Mouse (Mus musculus): ENCODE results near the gene Whrn. TPM values are rescaled to one million over a fixed set of nuclear protein-coding genes. Genes with fewer than 3 reads are reported as not detected.

Whrn gene
- polyA plus RNA-seq, 1 experiment from 2014 or later = 4.7 TPM

DNA sequence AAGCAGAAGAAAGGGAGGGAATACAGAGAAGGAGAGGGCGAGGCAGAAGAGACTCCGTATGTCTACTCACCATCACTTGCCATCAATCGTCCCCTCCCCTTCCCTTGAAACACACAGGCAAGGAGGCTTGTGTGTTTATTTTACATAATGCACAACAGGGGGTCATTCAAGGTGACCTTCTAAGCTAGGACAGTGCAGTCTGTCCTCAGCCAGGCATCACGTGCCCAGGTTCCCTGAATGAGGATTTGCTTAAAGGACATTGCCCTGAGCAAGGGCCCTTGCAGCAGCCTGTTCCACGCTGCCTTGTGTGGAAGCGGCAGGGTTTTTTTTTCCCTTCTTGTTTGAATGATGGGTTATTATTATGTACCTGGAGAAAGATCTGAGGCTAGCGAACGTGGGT, 29.7 kb upstream of the Whrn start:
- Histone ChIP-seq H3K4me1 (ENCODE audit: control insufficient read depth, insufficient read depth, low read length) (no peaks in the 10 kb centered on the region), H3K9ac (ENCODE audit: low read depth, low read length) (no peak overlapping the region), H3K9me3 (replicated peaks; ENCODE audit: control insufficient read depth, low read length) (no peaks in the 10 kb centered on the region), H3K4me2 (no peak overlapping the region), H3K4me3 (ENCODE audit: low read depth, low read length) (no peak overlapping the region), H3K27me3 (ENCODE audit: control insufficient read depth, insufficient read depth, low read length) (no peaks in the 10 kb centered on the region), H3K27ac (ENCODE audit: low read depth, low read length) (no peak overlapping the region), H3K36me3 (ENCODE audit: control insufficient read depth, insufficient read depth, low read length) (no peaks in the 10 kb centered on the region)
- WGBS (ENCODE audit: insufficient replicate concordance) = 81% methylated on average over 8 of the region's 8 CpGs
- no peak for ATAC-seq (replicated peaks; ENCODE audit: insufficient number of reproducible peaks, low FRiP score, low TSS enrichment)

DNA sequence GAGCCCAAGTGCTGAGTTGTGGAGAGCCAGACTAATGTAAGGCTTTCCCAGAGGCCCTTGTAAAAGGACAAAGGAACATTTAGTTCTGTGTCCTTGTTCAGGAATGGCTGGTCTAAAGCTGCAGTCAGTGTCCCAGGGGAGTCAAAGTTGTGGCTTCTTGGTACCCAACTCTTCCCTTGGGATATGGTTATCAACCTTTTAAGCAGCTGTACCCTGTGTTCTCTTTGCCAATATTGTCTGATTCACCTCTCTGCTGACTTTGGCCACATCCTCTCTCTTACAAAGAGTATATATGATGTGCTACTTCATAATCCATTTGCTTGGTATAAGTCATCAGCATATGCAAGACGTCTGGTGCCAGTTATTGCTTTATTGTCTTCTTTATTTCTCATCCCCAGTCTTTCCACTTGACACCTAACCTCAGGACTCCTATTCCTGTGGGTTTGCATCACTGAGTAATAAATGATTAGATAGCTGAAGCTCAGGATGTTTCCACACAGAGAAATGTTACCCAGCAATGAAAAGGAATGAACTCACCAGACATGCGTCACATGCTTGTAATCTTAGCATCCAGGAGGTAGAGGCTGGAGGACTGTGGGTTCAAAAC, 26.1 kb upstream of the Whrn start:
- no peaks in the 10 kb centered on the region for H3K9me3 ChIP-seq (replicated peaks; ENCODE audit: control insufficient read depth, low read length)
- no peaks in the 10 kb centered on the region for H3K4me1 ChIP-seq (ENCODE audit: control insufficient read depth, insufficient read depth, low read length)
- 77% methylated on average over 2 of the region's 2 CpGs for WGBS (ENCODE audit: insufficient replicate concordance)
- no peak overlapping the region for H3K27ac ChIP-seq (ENCODE audit: low read depth, low read length)
- H3K27me3 ChIP-seq (ENCODE audit: control insufficient read depth, insufficient read depth, low read length) = no peaks in the 10 kb centered on the region
- no peaks in the 10 kb centered on the region for H3K36me3 ChIP-seq (ENCODE audit: control insufficient read depth, insufficient read depth, low read length)
- H3K9ac ChIP-seq (ENCODE audit: low read depth, low read length) = no peak overlapping the region
- H3K4me3 ChIP-seq (ENCODE audit: low read depth, low read length) = no peak overlapping the region
- H3K4me2 ChIP-seq = no peak overlapping the region
- no peak for ATAC-seq (replicated peaks; ENCODE audit: insufficient number of reproducible peaks, low FRiP score, low TSS enrichment)

DNA sequence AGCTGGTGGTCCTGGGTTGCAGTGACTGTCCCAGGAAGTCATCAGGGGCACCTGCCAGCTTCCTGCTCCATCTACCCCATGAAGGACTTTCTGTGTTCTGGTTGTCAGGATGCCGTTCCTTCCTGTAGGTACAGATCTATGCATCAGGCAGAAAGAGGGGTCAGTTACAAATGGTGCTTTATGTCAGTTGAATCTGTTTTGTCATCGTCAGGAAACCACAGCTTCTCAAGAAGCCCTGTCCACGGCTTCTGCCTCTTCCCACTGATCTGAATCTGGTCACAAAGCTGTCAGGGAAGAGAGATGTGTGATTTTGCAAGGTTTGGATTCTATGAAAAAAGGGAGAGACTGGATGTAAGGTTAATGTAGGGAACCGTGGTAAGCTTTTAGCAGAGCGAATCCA, 19.2 kb upstream of the Whrn start:
- no peak overlapping the region for H3K4me3 ChIP-seq (ENCODE audit: low read depth, low read length)
- ATAC-seq (replicated peaks; ENCODE audit: insufficient number of reproducible peaks, low FRiP score, low TSS enrichment) = no peak
- WGBS (ENCODE audit: insufficient replicate concordance) = 76% methylated on average over 5 of the region's 5 CpGs
- H3K9me3 ChIP-seq (replicated peaks; ENCODE audit: control insufficient read depth, low read length) = no peaks in the 10 kb centered on the region
- no peak overlapping the region for H3K27ac ChIP-seq (ENCODE audit: low read depth, low read length)
- H3K4me1 ChIP-seq (ENCODE audit: control insufficient read depth, insufficient read depth, low read length) = no peaks in the 10 kb centered on the region
- H3K36me3 ChIP-seq (ENCODE audit: control insufficient read depth, insufficient read depth, low read length) = no peaks in the 10 kb centered on the region
- H3K9ac ChIP-seq (ENCODE audit: low read depth, low read length) = no peak overlapping the region
- H3K4me2 ChIP-seq = no peak overlapping the region
- H3K27me3 ChIP-seq (ENCODE audit: control insufficient read depth, insufficient read depth, low read length) = 0 out of 2 replicates have a peak, but pooled peaks cover 5% of the 10 kb centered on the region

DNA sequence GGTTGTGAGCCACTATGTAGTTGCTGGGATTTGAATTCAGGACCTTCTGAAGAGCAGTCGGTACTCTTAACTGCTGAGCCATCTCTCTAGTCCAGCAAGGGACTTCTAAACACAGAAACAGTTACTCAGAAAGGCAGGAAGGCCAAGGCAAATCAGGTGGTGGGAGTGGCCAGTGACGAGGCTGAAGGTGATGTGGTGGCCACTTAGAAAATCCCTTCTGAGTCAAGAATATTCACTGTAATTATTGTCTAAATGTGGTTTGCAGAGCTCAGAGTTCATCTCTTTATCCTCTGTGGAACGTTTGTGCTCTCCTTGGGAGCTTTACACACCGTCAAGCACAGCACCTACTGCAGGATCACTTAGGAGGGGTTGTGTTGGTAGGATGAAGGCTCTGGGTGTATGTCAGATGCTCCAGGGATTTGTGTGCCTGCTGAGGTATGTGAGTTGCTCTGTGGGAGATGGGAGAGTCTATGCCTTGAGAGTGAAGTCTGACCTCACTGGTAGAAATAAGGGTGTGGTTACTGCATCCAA, 18.7 kb upstream of the Whrn start:
- Histone ChIP-seq H3K27ac (ENCODE audit: low read depth, low read length) (no peak overlapping the region), H3K4me1 (ENCODE audit: control insufficient read depth, insufficient read depth, low read length) (no peaks in the 10 kb centered on the region), H3K9ac (ENCODE audit: low read depth, low read length) (no peak overlapping the region), H3K27me3 (ENCODE audit: control insufficient read depth, insufficient read depth, low read length) (0 out of 2 replicates have a peak, but pooled peaks cover 5% of the 10 kb centered on the region), H3K36me3 (ENCODE audit: control insufficient read depth, insufficient read depth, low read length) (no peaks in the 10 kb centered on the region), H3K4me2 (no peak overlapping the region), H3K4me3 (ENCODE audit: low read depth, low read length) (no peak overlapping the region), H3K9me3 (replicated peaks; ENCODE audit: control insufficient read depth, low read length) (no peaks in the 10 kb centered on the region)
- no peak for ATAC-seq (replicated peaks; ENCODE audit: insufficient number of reproducible peaks, low FRiP score, low TSS enrichment)
- WGBS (ENCODE audit: insufficient replicate concordance) = 65% methylated on average over 4 of the region's 4 CpGs

DNA sequence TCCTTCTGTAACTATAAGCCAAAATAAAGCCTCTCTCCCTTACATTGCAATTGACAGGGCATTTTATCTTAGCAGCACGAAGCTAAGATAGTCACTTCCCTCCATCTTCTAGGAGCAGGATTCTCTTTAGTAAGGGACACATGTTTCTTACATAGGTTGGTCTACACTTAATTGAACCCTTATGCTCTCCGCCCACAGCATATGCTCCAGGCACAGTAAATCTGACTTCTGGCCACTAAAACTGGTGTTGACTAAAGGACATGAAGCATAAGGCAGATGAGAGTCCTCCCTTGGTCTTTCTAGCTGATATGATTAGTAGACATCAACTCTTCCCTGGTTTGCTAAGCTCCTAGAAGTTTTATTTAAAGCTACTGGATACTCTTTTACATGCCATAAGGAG, 17.1 kb upstream of the Whrn start:
- no peaks in the 10 kb centered on the region for H3K9me3 ChIP-seq (replicated peaks; ENCODE audit: control insufficient read depth, low read length)
- WGBS (ENCODE audit: insufficient replicate concordance) = 80% methylated on average over 2 of the region's 2 CpGs
- no peak overlapping the region for H3K27ac ChIP-seq (ENCODE audit: low read depth, low read length)
- no peak overlapping the region for H3K9ac ChIP-seq (ENCODE audit: low read depth, low read length)
- no peak overlapping the region for H3K4me2 ChIP-seq
- 0 out of 2 replicates have a peak, but pooled peaks cover 5% of the 10 kb centered on the region for H3K27me3 ChIP-seq (ENCODE audit: control insufficient read depth, insufficient read depth, low read length)
- no peaks in the 10 kb centered on the region for H3K4me1 ChIP-seq (ENCODE audit: control insufficient read depth, insufficient read depth, low read length)
- H3K4me3 ChIP-seq (ENCODE audit: low read depth, low read length) = no peak overlapping the region
- ATAC-seq (replicated peaks; ENCODE audit: insufficient number of reproducible peaks, low FRiP score, low TSS enrichment) = no peak
- no peaks in the 10 kb centered on the region for H3K36me3 ChIP-seq (ENCODE audit: control insufficient read depth, insufficient read depth, low read length)

DNA sequence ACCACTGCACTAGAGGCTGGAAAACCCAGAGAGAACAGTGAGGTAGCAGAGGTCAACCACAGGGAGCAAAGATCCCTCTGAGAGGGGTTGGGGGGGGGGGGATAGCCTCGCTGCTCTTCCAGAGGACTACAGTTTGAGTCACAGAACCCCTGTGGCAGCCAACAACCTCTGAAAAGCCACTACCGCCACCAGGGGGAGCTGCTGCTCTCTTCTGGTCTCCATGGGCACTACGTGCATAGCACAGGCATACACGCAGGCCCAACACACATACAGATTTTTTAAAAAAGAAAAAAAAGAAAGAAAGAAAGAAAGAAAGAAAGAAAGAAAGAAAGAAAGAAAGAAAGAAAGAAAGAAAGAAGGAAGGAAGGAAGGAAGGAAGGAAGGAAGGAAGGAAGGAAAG, 12.4 kb upstream of the Whrn start:
- WGBS (ENCODE audit: insufficient replicate concordance) = 32% methylated on average over 4 of the region's 4 CpGs
- Histone ChIP-seq H3K9ac (ENCODE audit: low read depth, low read length) (no peak overlapping the region), H3K4me1 (ENCODE audit: control insufficient read depth, insufficient read depth, low read length) (no peaks in the 10 kb centered on the region), H3K9me3 (replicated peaks; ENCODE audit: control insufficient read depth, low read length) (no peaks in the 10 kb centered on the region), H3K4me3 (ENCODE audit: low read depth, low read length) (no peak overlapping the region), H3K27me3 (ENCODE audit: control insufficient read depth, insufficient read depth, low read length) (no peaks in the 10 kb centered on the region), H3K27ac (ENCODE audit: low read depth, low read length) (no peak overlapping the region), H3K4me2 (no peak overlapping the region), H3K36me3 (ENCODE audit: control insufficient read depth, insufficient read depth, low read length) (no peaks in the 10 kb centered on the region)
- no peak for ATAC-seq (replicated peaks; ENCODE audit: insufficient number of reproducible peaks, low FRiP score, low TSS enrichment)

DNA sequence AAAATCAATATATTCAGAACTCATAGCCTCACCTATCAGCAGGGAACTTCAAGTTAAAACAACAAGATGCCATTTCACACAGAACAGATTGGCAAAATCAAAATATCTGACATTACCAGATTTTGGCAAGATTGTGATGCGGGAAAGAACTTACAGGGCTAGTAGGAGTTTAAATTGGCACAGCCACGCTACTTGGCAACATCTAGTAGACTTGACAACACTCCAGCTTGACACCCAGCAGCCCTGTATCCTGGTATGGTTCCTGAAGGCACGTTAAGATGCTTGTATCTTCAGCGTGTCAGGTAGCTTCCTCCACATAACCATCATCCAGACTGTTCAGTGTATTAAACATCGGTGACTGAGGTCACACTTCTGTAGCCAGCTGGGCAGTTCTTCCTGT, 11.7 kb upstream of the Whrn start:
- ATAC-seq (replicated peaks; ENCODE audit: insufficient number of reproducible peaks, low FRiP score, low TSS enrichment) = no peak
- no peak overlapping the region for H3K4me3 ChIP-seq (ENCODE audit: low read depth, low read length)
- no peak overlapping the region for H3K9ac ChIP-seq (ENCODE audit: low read depth, low read length)
- no peaks in the 10 kb centered on the region for H3K9me3 ChIP-seq (replicated peaks; ENCODE audit: control insufficient read depth, low read length)
- 67% methylated on average over 5 of the region's 5 CpGs for WGBS (ENCODE audit: insufficient replicate concordance)
- no peak overlapping the region for H3K4me2 ChIP-seq
- no peak overlapping the region for H3K27ac ChIP-seq (ENCODE audit: low read depth, low read length)
- no peaks in the 10 kb centered on the region for H3K36me3 ChIP-seq (ENCODE audit: control insufficient read depth, insufficient read depth, low read length)
- no peaks in the 10 kb centered on the region for H3K27me3 ChIP-seq (ENCODE audit: control insufficient read depth, insufficient read depth, low read length)
- H3K4me1 ChIP-seq (ENCODE audit: control insufficient read depth, insufficient read depth, low read length) = no peaks in the 10 kb centered on the region

DNA sequence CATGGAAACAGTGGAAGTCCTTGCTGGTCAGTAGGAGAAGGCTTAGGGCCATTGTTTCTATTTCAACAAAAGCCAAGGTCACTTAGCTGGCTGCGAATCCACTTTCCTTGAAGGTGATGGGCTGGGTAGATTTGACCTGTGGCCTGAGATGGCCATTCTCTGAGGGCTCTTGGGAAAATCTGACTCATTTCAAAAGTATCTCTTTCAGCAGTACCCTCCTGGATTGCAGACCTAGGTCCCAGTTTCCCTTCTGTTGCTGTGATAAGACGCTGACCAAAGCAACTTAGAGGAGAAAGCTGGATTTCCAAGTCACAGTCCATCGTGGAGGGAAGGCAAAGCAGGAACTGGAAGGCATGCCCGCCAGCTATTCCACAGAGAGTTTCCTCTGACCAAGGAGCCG, 8.2 kb upstream of the Whrn start:
- no peaks in the 10 kb centered on the region for H3K9me3 ChIP-seq (replicated peaks; ENCODE audit: control insufficient read depth, low read length)
- H3K4me1 ChIP-seq (ENCODE audit: control insufficient read depth, insufficient read depth, low read length) = no peaks in the 10 kb centered on the region
- WGBS (ENCODE audit: insufficient replicate concordance) = 59% methylated on average over 5 of the region's 5 CpGs
- H3K27ac ChIP-seq (ENCODE audit: low read depth, low read length) = no peak overlapping the region
- H3K36me3 ChIP-seq (ENCODE audit: control insufficient read depth, insufficient read depth, low read length) = no peaks in the 10 kb centered on the region
- no peak overlapping the region for H3K4me3 ChIP-seq (ENCODE audit: low read depth, low read length)
- H3K9ac ChIP-seq (ENCODE audit: low read depth, low read length) = no peak overlapping the region
- peaks cover 6% of the 10 kb centered on the region; the same call in 1 of the 2 replicates for H3K27me3 ChIP-seq (ENCODE audit: control insufficient read depth, insufficient read depth, low read length)
- ATAC-seq (replicated peaks; ENCODE audit: insufficient number of reproducible peaks, low FRiP score, low TSS enrichment) = no peak
- H3K4me2 ChIP-seq = no peak overlapping the region

DNA sequence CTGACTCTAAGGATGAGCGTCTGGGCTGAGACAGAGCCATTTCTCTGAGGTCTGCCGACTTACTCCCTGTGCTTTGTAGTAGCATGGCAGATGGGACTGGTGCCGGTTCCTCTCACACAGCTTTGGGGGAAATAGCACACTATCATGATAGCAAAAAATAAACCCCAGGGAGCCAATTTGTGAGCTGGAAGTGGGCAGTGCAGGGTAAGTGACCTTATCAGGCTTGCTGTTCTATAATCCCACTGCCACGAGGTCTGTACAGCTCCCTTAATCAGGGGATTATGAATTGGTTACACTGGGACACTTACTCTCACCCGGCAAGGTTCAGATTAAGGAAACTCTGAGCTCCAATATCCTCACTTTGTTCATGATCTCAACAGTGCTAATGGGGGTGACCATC, 5.3 kb upstream of the Whrn start:
- 57% methylated on average over 5 of the region's 5 CpGs for WGBS (ENCODE audit: insufficient replicate concordance)
- Histone ChIP-seq H3K27ac (ENCODE audit: low read depth, low read length) (no peak overlapping the region), H3K4me3 (ENCODE audit: low read depth, low read length) (no peak overlapping the region), H3K27me3 (ENCODE audit: control insufficient read depth, insufficient read depth, low read length) (peaks cover 6% of the 10 kb centered on the region; the same call in 1 of the 2 replicates), H3K4me1 (ENCODE audit: control insufficient read depth, insufficient read depth, low read length) (peaks cover 4% of the 10 kb centered on the region; the same call in 1 of the 2 replicates), H3K9ac (ENCODE audit: low read depth, low read length) (no peak overlapping the region), H3K36me3 (ENCODE audit: control insufficient read depth, insufficient read depth, low read length) (no peaks in the 10 kb centered on the region), H3K4me2 (no peak overlapping the region), H3K9me3 (replicated peaks; ENCODE audit: control insufficient read depth, low read length) (no peaks in the 10 kb centered on the region)
- ATAC-seq (replicated peaks; ENCODE audit: insufficient number of reproducible peaks, low FRiP score, low TSS enrichment) = no peak

Data from heart, embryonic 11.5 days (tissue).